Mouse (Mus musculus) E14TG2a.4 (cell line): ENCODE results near the gene Pax1.

ENCODE experiments used
- H3K27me3 ChIP-seq: 2 replicates; pipeline ENCODE4 v1.6.1; 2014; ENCODE audit warnings: low read length, control low read depth; ENCODE audit not compliant: insufficient read depth
- H3K36me3 ChIP-seq: 2 replicates; pipeline ENCODE4 v1.6.1; 2014; ENCODE audit warnings: low read length, control low read depth; ENCODE audit not compliant: insufficient read depth
- H3K4me1 ChIP-seq: replicated peaks from 2 replicates; pipeline ENCODE4 v1.6.1; 2014; ENCODE audit warnings: low read depth, low read length, control low read depth
- H3K4me3 ChIP-seq: replicated peaks from 2 replicates; pipeline ENCODE4 v1.5.1; 2014; ENCODE audit warnings: mild to moderate bottlenecking, low read length
- H3K9me3 ChIP-seq: 2 replicates; pipeline ENCODE4 v1.6.1; 2014; ENCODE audit warnings: low read length, control low read depth
- CTCF ChIP-seq: conservative IDR thresholded peaks from 2 replicates; pipeline ENCODE4 v1.5.1; 2014; ENCODE audit warnings: low read length
- NANOG ChIP-seq: IDR thresholded peaks from 2 replicates; pipeline ENCODE4 v1.6.1; 2014; ENCODE audit warnings: borderline replicate concordance, low read length, mixed read lengths
- POU5F1 ChIP-seq: IDR thresholded peaks from 2 replicates; pipeline ENCODE4 v1.6.1; 2014; ENCODE audit warnings: low read length, borderline replicate concordance

Pax1 gene

DNA sequence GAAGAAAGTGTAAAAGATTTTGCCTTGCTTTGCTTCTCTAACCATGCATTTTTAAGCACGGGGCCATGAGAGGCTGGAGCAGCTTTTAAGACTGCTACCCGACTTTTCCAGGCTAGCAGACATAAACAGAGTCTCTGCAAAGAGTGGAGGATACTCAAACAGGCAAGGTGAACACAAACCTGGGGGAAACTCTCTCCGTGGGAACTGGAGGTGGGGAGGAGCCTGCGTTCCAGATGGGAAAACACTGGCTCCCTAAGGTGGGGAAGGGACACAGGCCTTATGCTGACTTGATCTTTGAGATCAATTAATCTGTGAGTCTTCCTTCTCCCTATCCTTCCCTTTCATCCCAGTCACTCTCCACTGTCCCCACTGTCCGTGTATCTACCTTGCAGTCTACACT lies 869 bp upstream of the Pax1 start:
- Histone ChIP-seq H3K4me3 (no peak overlapping the region), H3K9me3 (no peaks in the 10 kb centered on the region; the same call in 1 of the 2 replicates), H3K27me3 (peaks cover 94% of the 10 kb centered on the region), H3K36me3 (no peaks in the 10 kb centered on the region), H3K4me1 (peaks cover 35% of the 10 kb centered on the region)
- TF ChIP-seq CTCF, result no peak
- no peak for TF ChIP-seq NANOG
- no peak for TF ChIP-seq POU5F1

DNA sequence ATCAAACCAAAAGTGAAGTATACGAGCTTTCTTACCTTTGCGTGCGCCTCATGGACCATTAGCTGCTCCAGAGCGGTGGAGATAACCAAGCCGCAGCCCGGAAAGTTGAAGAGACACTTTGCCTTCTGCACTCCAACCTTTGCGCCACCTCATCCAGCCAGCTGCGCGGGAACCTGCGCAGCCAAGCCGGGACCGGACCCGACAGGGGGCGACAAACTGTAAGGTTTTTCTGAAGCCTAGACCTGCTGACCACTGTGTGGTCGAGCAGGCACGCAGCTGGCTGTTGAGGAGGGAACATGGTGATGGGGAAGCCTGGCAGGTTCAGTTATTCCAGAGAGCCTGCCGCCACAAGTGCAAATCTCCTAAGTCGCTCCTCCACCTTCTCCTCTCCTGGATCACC lies 591 bp downstream of the Pax1 start:
- H3K36me3 ChIP-seq, result no peaks in the 10 kb centered on the region
- peaks cover 96% of the 10 kb centered on the region for H3K27me3 ChIP-seq
- no peaks in the 10 kb centered on the region; the same call in 1 of the 2 replicates for H3K9me3 ChIP-seq
- TF ChIP-seq CTCF (peak; percentile 38), NANOG (no peak)
- H3K4me3 ChIP-seq, result peak overlapping the region; percentile 56
- H3K4me1 ChIP-seq, result peaks cover 47% of the 10 kb centered on the region

DNA sequence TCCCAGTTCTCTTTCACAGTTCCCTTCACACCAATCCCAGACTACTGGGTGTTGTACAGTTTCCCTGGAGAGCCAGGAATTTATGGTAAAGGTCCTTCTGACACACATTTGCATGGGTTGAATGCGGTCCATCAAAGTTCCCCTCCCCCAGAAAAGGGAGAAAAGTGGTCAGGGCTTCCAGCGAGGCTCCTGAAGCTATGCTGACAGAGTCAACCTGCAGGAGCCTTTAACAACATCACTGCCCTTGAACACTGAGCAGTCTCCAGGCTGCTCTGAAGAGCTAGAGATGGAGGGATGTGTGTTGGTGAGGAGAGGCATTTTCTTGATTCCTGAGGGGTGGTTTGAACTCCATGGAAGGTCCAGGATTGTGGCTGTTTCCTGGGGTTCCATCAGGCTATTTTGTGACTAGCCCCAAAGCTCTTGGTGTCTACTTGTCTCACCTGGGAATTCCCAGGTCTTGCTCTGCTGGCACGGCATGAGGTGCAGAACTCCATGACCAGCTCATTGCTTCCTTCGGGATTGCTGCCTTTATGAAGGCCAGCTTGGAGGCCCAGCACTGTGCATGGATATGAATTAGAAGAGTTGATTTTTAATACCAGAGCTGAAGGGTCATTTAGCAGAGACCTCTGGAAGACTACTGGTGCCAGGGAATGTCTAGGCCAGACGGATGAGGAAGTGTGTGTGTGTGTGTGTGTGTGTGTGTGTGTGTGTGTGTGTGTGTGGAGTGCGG lies 1.8 kb downstream of the Pax1 start:
- Histone ChIP-seq H3K36me3 (no peaks in the 10 kb centered on the region), H3K4me1 (peaks cover 59% of the 10 kb centered on the region), H3K4me3 (no peak overlapping the region), H3K27me3 (peaks cover 98% of the 10 kb centered on the region), H3K9me3 (no peaks in the 10 kb centered on the region; the same call in 1 of the 2 replicates)
- no peak for TF ChIP-seq CTCF
- no peak for TF ChIP-seq NANOG
- no peak for TF ChIP-seq POU5F1

DNA sequence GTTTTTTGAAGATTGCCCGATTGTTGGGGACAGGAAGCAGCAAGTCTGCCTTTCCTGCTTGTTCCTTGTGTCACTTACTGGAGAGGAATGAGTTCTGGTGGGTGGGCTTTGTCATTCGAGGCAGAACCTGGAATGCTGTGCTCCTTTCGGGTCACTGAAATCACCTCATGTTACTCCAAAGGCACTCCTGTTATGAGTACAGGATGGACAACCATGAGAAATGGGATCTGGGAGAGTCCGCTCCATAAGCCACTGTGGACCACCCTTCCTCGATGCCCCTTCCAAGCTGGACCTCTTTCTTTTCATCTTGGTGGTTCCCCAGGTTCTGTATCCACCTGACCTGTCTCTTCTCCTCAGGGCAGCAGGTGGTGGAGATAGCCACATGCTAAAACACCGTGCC lies 2.5 kb downstream of the Pax1 start:
- Histone ChIP-seq H3K9me3 (no peaks in the 10 kb centered on the region; the same call in 1 of the 2 replicates), H3K4me1 (peaks cover 59% of the 10 kb centered on the region), H3K27me3 (peaks cover 92% of the 10 kb centered on the region), H3K36me3 (no peaks in the 10 kb centered on the region), H3K4me3 (no peak overlapping the region)
- TF ChIP-seq POU5F1 (no peak), NANOG (no peak), CTCF (no peak)

DNA sequence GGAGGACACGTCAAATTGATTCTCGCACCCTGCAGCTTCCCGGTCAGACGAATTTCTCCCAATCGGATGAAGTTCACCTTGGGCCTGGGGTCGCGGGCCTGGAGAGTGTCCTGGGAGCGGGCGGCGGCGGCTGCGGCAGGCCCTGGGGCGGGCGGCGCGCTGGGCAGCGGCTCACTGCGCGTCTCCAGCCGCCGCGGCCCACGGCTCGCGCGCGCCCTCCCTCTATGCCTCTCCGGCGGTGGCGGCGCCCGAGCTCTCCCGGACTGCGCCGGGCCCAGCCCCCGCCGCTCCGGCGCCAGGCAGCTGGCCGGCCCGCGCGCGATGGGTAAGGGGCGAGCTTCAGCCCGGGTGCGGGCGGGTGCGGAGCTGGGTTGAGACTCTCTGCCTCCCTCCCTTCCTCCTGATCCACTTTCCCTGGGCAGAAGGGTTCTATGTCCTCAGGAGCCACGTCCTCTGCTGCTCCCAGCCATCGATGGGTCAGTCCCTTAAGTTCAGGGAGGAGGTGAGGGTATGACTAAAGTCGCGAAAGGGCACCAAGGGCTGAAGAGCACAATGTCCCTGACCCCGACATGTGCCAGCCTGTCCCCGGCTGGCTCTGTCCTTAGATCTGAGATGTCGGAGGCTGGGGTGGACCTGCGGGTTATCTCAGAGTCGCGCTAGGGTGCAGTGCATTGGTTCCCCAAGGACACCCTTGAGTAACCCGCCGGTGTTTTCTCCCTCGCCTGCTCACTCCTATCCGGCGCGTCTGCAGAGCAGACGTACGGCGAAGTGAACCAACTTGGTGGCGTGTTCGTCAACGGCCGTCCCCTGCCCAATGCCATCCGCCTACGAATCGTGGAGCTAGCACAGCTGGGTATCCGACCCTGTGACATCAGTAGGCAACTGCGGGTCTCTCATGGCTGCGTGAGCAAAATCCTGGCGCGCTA lies 3.5 kb downstream of the Pax1 start:
- H3K27me3 ChIP-seq, result peaks cover 92% of the 10 kb centered on the region
- no peak for TF ChIP-seq CTCF
- TF ChIP-seq NANOG, result no peak
- no peak for TF ChIP-seq POU5F1
- peak overlapping the region; percentile 62 for H3K4me3 ChIP-seq
- no peaks in the 10 kb centered on the region; the same call in 1 of the 2 replicates for H3K9me3 ChIP-seq
- peaks cover 68% of the 10 kb centered on the region for H3K4me1 ChIP-seq
- no peaks in the 10 kb centered on the region for H3K36me3 ChIP-seq

DNA sequence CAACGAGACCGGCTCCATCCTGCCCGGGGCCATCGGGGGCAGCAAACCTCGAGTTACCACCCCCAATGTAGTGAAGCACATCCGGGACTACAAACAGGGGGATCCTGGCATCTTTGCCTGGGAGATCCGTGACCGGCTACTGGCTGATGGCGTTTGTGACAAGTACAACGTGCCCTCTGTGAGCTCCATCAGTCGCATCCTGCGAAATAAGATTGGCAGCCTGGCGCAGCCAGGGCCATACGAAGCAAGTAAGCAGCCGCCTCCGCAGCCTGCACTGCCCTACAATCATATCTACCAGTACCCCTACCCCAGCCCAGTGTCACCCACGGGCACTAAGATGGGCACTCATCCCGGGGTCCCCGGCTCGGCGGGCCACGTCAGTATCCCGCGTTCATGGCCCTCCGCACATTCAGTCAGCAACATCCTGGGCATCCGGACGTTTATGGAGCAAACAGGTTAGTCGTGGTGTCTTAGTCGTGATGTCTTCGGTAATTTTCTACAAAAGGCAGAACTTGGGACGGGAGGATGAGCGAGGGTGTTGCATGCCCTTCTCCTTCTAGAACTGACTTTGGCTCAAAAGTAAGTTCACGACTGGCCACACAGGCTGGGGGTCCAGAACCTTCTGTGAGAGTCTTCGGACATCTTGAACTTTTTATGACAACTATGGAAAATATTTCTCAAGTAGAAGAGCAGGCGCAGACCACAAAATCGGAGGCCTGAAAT lies 4.3 kb downstream of the Pax1 start:
- peaks cover 75% of the 10 kb centered on the region for H3K4me1 ChIP-seq
- no peaks in the 10 kb centered on the region; the same call in 1 of the 2 replicates for H3K9me3 ChIP-seq
- peak overlapping the region; percentile 62 for H3K4me3 ChIP-seq
- TF ChIP-seq NANOG (no peak), POU5F1 (no peak), CTCF (no peak)
- H3K27me3 ChIP-seq, result peaks cover 91% of the 10 kb centered on the region
- H3K36me3 ChIP-seq, result no peaks in the 10 kb centered on the region

DNA sequence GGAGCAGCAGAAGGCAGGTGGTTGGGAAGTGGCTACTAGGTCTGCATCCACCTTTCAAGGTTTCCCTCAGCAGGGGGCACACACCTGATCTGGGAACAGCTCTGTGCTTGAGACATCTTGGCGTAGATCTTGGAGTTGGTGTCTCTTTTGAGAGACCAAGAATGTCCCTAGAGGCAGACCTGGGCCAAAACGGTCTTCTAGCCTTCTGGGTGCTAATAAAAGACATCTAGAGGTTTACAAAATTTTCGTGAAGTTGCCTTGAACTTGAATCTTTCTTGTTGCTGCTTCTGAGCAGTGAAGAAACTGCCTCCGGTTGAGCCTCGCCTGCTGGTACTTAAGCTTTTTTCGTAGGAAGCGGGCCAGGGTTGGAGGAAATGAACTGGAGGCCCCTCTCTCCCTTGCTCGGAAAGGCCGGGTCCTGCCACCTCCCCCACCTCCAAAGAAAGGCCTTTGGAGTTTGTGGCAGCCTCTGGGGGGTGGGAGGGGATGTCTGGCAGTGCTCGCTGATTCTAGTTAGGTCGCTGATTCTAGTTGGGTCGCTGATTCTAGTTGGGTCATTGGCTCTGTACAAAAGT lies 5.6 kb downstream of the Pax1 start:
- H3K36me3 ChIP-seq, result no peaks in the 10 kb centered on the region
- H3K4me1 ChIP-seq, result peaks cover 66% of the 10 kb centered on the region
- H3K27me3 ChIP-seq, result peaks cover 88% of the 10 kb centered on the region
- H3K9me3 ChIP-seq, result no peaks in the 10 kb centered on the region; the same call in 1 of the 2 replicates
- H3K4me3 ChIP-seq, result no peak overlapping the region
- TF ChIP-seq CTCF (no peak), POU5F1 (no peak), NANOG (no peak)
